Mouse (Mus musculus) liver, embryonic 11.5 days (tissue): Measurements from ENCODE around the gene Abhd2. TPM values are rescaled to one million over a fixed set of nuclear protein-coding genes. Genes with fewer than 3 reads are reported as not detected.

ENCODE experiments used
- ATAC-seq: fragments of 200-750 bp; cut with Nextera tagmentation; replicated peaks from 2 replicates; pipeline ENCODE4 v1.8.0; 2017; ENCODE audit warnings: moderate number of reproducible peaks, mild to moderate bottlenecking, moderate TSS enrichment, moderate library complexity; ENCODE audit not compliant: low FRiP score
- DNase-seq: peaks from one replicate; pipeline ENCODE4 v3.0.0-alpha.2; 2017; ENCODE audit warnings: low spot score
- H3K27ac ChIP-seq: fragments of 300-500 bp; sonication (generic); 2 replicates; pipeline ENCODE4 v1.5.1; 2014; ENCODE audit warnings: mild to moderate bottlenecking, low read depth, low read length, control low read depth
- H3K27me3 ChIP-seq: fragments of 300-500 bp; sonication (generic); replicated peaks from 2 replicates; pipeline ENCODE4 v1.6.1; 2014; ENCODE audit warnings: low read length, mixed read lengths; ENCODE audit not compliant: control insufficient read depth, insufficient read depth
- H3K36me3 ChIP-seq: fragments of 300-500 bp; sonication (generic); 2 replicates; pipeline ENCODE4 v1.6.1; 2014; ENCODE audit warnings: mild to moderate bottlenecking, low read length, moderate library complexity, mixed read lengths; ENCODE audit not compliant: control insufficient read depth, insufficient read depth
- H3K4me1 ChIP-seq: fragments of 300-500 bp; sonication (generic); replicated peaks from 2 replicates; pipeline ENCODE4 v1.6.1; 2014; ENCODE audit warnings: low read length, mixed read lengths; ENCODE audit not compliant: control insufficient read depth, insufficient read depth
- H3K4me2 ChIP-seq: fragments of 300-500 bp; sonication (generic); 2 replicates; pipeline ENCODE4 v1.6.1; 2014; ENCODE audit warnings: mild to moderate bottlenecking, control low read depth, moderate library complexity
- H3K4me3 ChIP-seq: fragments of 300-500 bp; sonication (generic); 2 replicates; pipeline ENCODE4 v1.5.1; 2014; ENCODE audit warnings: low read depth, low read length, control low read depth
- H3K9ac ChIP-seq: fragments of 300-500 bp; sonication (generic); 2 replicates; pipeline ENCODE4 v1.6.1; 2014; ENCODE audit warnings: low read depth, low read length, control low read depth
- H3K9me3 ChIP-seq: fragments of 300-500 bp; sonication (generic); 2 replicates; pipeline ENCODE4 v1.6.1; 2016; ENCODE audit warnings: low read length, inconsistent platforms, mixed read lengths; ENCODE audit not compliant: control insufficient read depth
- WGBS: fragments of 180-500 bp; shearing (Covaris S2); extraction: QIAGEN DNeasy Blood & Tissue Kit; methylation state at CpG from one replicate; pipeline ENCODE4 v1.1.7; 2014; 5-methylcytosine and 5-hydroxymethylcytosine counted together
- polyA plus RNA-seq: library from polyadenylated mRNA; unstranded; fragments of >200 nt; fragmentation: Nextera tagmentation; extraction: Ambion mirVana; gene quantifications from 2 replicates; pipeline ENCODE4 v1.2.1, GENCODE M21; 2014

Gene Abhd2
- polyA plus RNA-seq, 1 experiment from 2014 or later: 11.5 TPM

GRCm38 (mm10) chr7:79315149-79315548, 42.1 kb downstream of the Abhd2 start:
- Histone ChIP-seq H3K4me3 (no peak overlapping the region), H3K4me1 (peaks cover 55% of the 10 kb centered on the region), H3K9ac (no peak overlapping the region), H3K36me3 (no peaks in the 10 kb centered on the region; the same call in 1 of the 2 replicates), H3K27me3 (no peaks in the 10 kb centered on the region), H3K27ac (no peak overlapping the region), H3K4me2 (no peak overlapping the region), H3K9me3 (no peaks in the 10 kb centered on the region)
- DNase-seq: no peak
- whole genome bisulfite sequencing: 46% methylated on average over 8 of the region's 8 CpGs
- no peak for ATAC-seq

GRCm38 (mm10) chr7:79316069-79316695, 43.2 kb downstream of the Abhd2 start:
- H3K27me3 ChIP-seq: no peaks in the 10 kb centered on the region
- 49% methylated on average over 10 of the region's 10 CpGs for WGBS
- H3K4me1 ChIP-seq: peaks cover 49% of the 10 kb centered on the region
- no peak overlapping the region for H3K4me2 ChIP-seq
- DNase-seq (no peak), ATAC-seq (no peak)
- H3K9ac ChIP-seq: no peak overlapping the region
- no peak overlapping the region for H3K4me3 ChIP-seq
- no peaks in the 10 kb centered on the region for H3K9me3 ChIP-seq
- H3K27ac ChIP-seq: no peak overlapping the region
- no peaks in the 10 kb centered on the region; the same call in 1 of the 2 replicates for H3K36me3 ChIP-seq

- no peak for DNase-seq
- ATAC-seq: no peak
- no peak overlapping the region for H3K4me3 ChIP-seq
- H3K36me3 ChIP-seq: no peaks in the 10 kb centered on the region; the same call in 1 of the 2 replicates
- no peaks in the 10 kb centered on the region for H3K27me3 ChIP-seq
- 73% methylated on average over 7 of the region's 7 CpGs for WGBS
- H3K9ac ChIP-seq: no peak overlapping the region
- peaks cover 38% of the 10 kb centered on the region for H3K4me1 ChIP-seq
- H3K4me2 ChIP-seq: no peak overlapping the region
- H3K9me3 ChIP-seq: no peaks in the 10 kb centered on the region
- H3K27ac ChIP-seq: no peak overlapping the region
These were observed 44.6 kb downstream of the Abhd2 start for GRCm38 (mm10) chr7:79317576-79317975.

- no peak overlapping the region for H3K4me3 ChIP-seq
- whole genome bisulfite sequencing: 31% methylated on average over 13 of the region's 13 CpGs
- H3K4me2 ChIP-seq: no peak overlapping the region
- DNase-seq: no peak
- H3K9me3 ChIP-seq: no peaks in the 10 kb centered on the region
- no peaks in the 10 kb centered on the region; the same call in 1 of the 2 replicates for H3K36me3 ChIP-seq
- ATAC-seq: no peak
- H3K27me3 ChIP-seq: no peaks in the 10 kb centered on the region
- H3K9ac ChIP-seq: no peak overlapping the region
- H3K27ac ChIP-seq: no peak overlapping the region
- peaks cover 31% of the 10 kb centered on the region for H3K4me1 ChIP-seq
These were observed 45.3 kb downstream of the Abhd2 start for GRCm38 (mm10) chr7:79318110-79318801.

- DNase-seq (no peak), ATAC-seq (no peak)
- H3K36me3 ChIP-seq: peaks cover 10% of the 10 kb centered on the region; the same call in 1 of the 2 replicates
- H3K4me2 ChIP-seq: no peak overlapping the region
- WGBS: 84% methylated on average over 8 of the region's 8 CpGs
- H3K27me3 ChIP-seq: no peaks in the 10 kb centered on the region
- H3K4me1 ChIP-seq: no peaks in the 10 kb centered on the region
- no peaks in the 10 kb centered on the region for H3K9me3 ChIP-seq
- no peak overlapping the region for H3K27ac ChIP-seq
- H3K4me3 ChIP-seq: no peak overlapping the region
- H3K9ac ChIP-seq: no peak overlapping the region
These were observed 50.9 kb downstream of the Abhd2 start for GRCm38 (mm10) chr7:79323855-79324254.

GRCm38 (mm10) chr7:79328769-79329168, 55.8 kb downstream of the Abhd2 start:
- no peaks in the 10 kb centered on the region for H3K9me3 ChIP-seq
- no peak for DNase-seq
- H3K27me3 ChIP-seq: no peaks in the 10 kb centered on the region
- H3K4me3 ChIP-seq: no peak overlapping the region
- WGBS: 93% methylated on average over 5 of the region's 5 CpGs
- no peak overlapping the region for H3K27ac ChIP-seq
- ATAC-seq: no peak
- no peak overlapping the region for H3K9ac ChIP-seq
- no peaks in the 10 kb centered on the region for H3K4me1 ChIP-seq
- no peak overlapping the region for H3K4me2 ChIP-seq
- peaks cover 10% of the 10 kb centered on the region; the same call in 1 of the 2 replicates for H3K36me3 ChIP-seq

GRCm38 (mm10) chr7:79331197-79331596, 58.2 kb downstream of the Abhd2 start:
- H3K27me3 ChIP-seq: no peaks in the 10 kb centered on the region
- 87% methylated on average over 10 of the region's 10 CpGs for WGBS
- no peak overlapping the region for H3K9ac ChIP-seq
- no peaks in the 10 kb centered on the region for H3K9me3 ChIP-seq
- no peak overlapping the region for H3K27ac ChIP-seq
- no peak for ATAC-seq
- H3K36me3 ChIP-seq: peaks cover 4% of the 10 kb centered on the region; the same call in 1 of the 2 replicates
- H3K4me1 ChIP-seq: no peaks in the 10 kb centered on the region
- no peak overlapping the region for H3K4me3 ChIP-seq
- H3K4me2 ChIP-seq: no peak overlapping the region
- no peak for DNase-seq

- Histone ChIP-seq H3K36me3 (peaks cover 5% of the 10 kb centered on the region; the same call in 1 of the 2 replicates), H3K9me3 (no peaks in the 10 kb centered on the region)
- WGBS: 69% methylated on average over 3 of the region's 3 CpGs
These were observed 60.4 kb downstream of the Abhd2 start for GRCm38 (mm10) chr7:79333419-79333818.

More at GRCm38 (mm10) chr7:79333419-79333818, 60.4 kb downstream of the Abhd2 start:
- ATAC-seq (no peak), DNase-seq (no peak)
- no peaks in the 10 kb centered on the region for H3K4me1 ChIP-seq
- no peak overlapping the region for H3K4me2 ChIP-seq
- H3K27me3 ChIP-seq: no peaks in the 10 kb centered on the region
- H3K9ac ChIP-seq: no peak overlapping the region
- no peak overlapping the region for H3K27ac ChIP-seq
- H3K4me3 ChIP-seq: no peak overlapping the region
